Mouse (Mus musculus) limb, embryonic 11.5 days (tissue): ENCODE results near the gene Pitpnb. TPM values are rescaled to one million over a fixed set of nuclear protein-coding genes. Genes with fewer than 3 reads are reported as not detected.

Experiments
- ATAC-seq: fragments of 200-750 bp; cut with Nextera tagmentation; 2 replicates; pipeline ENCODE4 v1.8.0; 2017; ENCODE audit warnings: low read depth; ENCODE audit not compliant: insufficient number of reproducible peaks, low FRiP score, low TSS enrichment
- DNase-seq: peaks from one replicate; pipeline ENCODE4 v3.0.0-alpha.2; 2015; ENCODE audit warnings: low spot score
- H3K27ac ChIP-seq: fragments of 300-500 bp; sonication (generic); replicated peaks from 2 replicates; pipeline ENCODE4 v1.5.1; 2014; ENCODE audit warnings: low read depth, mild to moderate bottlenecking, low read length
- H3K27me3 ChIP-seq: fragments of 300-500 bp; sonication (generic); 2 replicates; pipeline ENCODE4 v1.6.1; 2014; ENCODE audit warnings: mild to moderate bottlenecking, low read length, mixed read lengths; ENCODE audit not compliant: control insufficient read depth, insufficient read depth
- H3K36me3 ChIP-seq: fragments of 300-500 bp; sonication (generic); 2 replicates; pipeline ENCODE4 v1.6.1; 2014; ENCODE audit warnings: mild to moderate bottlenecking, low read length, moderate library complexity, mixed read lengths; ENCODE audit not compliant: control insufficient read depth, insufficient read depth
- H3K4me1 ChIP-seq: fragments of 300-500 bp; sonication (generic); 2 replicates; pipeline ENCODE4 v1.6.1; 2014; ENCODE audit warnings: low read length, mixed read lengths; ENCODE audit not compliant: control insufficient read depth, insufficient read depth
- H3K4me2 ChIP-seq: fragments of 300-500 bp; sonication (generic); 2 replicates; pipeline ENCODE4 v1.6.1; 2014; ENCODE audit warnings: low read depth, mild to moderate bottlenecking, moderate library complexity; ENCODE audit not compliant: severe bottlenecking
- H3K4me3 ChIP-seq: fragments of 300-500 bp; sonication (generic); 2 replicates; pipeline ENCODE4 v1.5.1; 2014; ENCODE audit warnings: low read depth, low read length
- H3K9ac ChIP-seq: fragments of 300-500 bp; sonication (generic); 2 replicates; pipeline ENCODE4 v1.6.1; 2014; ENCODE audit warnings: mild to moderate bottlenecking, low read length
- H3K9me3 ChIP-seq: fragments of 300-500 bp; sonication (generic); 2 replicates; pipeline ENCODE4 v1.6.1; 2016; ENCODE audit warnings: low read length; ENCODE audit not compliant: control insufficient read depth
- WGBS: fragments of 180-500 bp; shearing (Covaris S2); extraction: QIAGEN DNeasy Blood & Tissue Kit; methylation state at CpG from one replicate; pipeline ENCODE4 v1.1.7; 2014; 5-methylcytosine and 5-hydroxymethylcytosine counted together
- polyA plus RNA-seq: library from polyadenylated mRNA; unstranded; fragments of >200 nt; fragmentation: Nextera tagmentation; extraction: Ambion mirVana; gene quantifications from 2 replicates; pipeline ENCODE4 v1.2.1, GENCODE M21; 2014

Pitpnb gene
- polyA plus RNA-seq, 1 experiment from 2014 or later: 131 TPM

DNA sequence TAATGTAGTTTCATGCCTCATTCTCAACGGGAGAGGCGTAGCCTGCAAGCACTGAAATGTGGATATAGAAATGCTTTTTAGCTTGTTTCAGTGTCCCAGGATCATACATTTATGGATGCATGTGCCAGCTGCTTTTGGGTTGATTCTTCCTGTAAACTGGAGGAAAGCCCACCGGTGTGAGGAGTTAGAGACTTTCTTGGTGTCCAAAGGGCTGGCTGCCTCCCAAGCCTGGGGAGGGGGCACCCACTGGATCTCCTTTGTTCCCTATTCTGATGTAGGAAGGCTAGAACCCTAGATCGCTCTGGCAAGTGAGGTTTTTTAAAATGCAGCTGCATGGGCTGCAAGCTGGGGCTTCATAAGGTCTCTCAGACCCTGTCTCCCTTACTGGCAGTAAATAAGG is 93.1 kb downstream of the Pitpnb start:
- WGBS: 91% methylated on average over 4 of the region's 4 CpGs
- no peak overlapping the region for H3K27ac ChIP-seq

DNA sequence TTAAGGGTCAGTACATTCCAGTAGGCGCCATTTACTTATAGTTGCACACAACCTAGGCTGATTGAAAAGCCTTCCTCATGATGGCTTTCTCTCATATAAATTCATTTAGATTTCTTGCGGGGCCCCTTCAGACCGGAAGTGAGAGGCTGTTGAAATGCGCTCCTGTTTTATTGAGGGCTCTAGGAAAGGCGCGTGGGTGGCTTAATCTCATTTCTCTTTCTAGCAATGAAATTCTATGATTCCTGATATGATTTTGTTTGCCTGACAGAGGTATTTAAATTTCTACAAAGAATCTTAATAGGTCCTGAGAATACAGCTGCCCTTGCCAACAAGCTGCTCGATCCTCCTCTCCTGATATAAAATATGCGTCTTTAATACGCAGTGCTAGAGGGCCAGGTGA is 95.2 kb downstream of the Pitpnb start:
- Histone ChIP-seq H3K9me3 (no peaks in the 10 kb centered on the region), H3K4me2 (no peak overlapping the region), H3K4me3 (no peak overlapping the region), H3K27me3 (peaks cover 18% of the 10 kb centered on the region), H3K27ac (no peak overlapping the region), H3K4me1 (peaks cover 7% of the 10 kb centered on the region), H3K9ac (no peak overlapping the region), H3K36me3 (peaks cover 6% of the 10 kb centered on the region; the same call in 1 of the 2 replicates)
- 91% methylated on average over 9 of the region's 9 CpGs for WGBS
- DNase-seq (no peak), ATAC-seq (no peak)

More for the DNA sequence above, 93.1 kb downstream of the Pitpnb start:
- no peak overlapping the region for H3K4me2 ChIP-seq
- H3K9ac ChIP-seq: no peak overlapping the region
- H3K36me3 ChIP-seq: peaks cover 6% of the 10 kb centered on the region; the same call in 1 of the 2 replicates
- peaks cover 36% of the 10 kb centered on the region for H3K27me3 ChIP-seq
- no peak overlapping the region for H3K4me3 ChIP-seq
- peaks cover 29% of the 10 kb centered on the region for H3K4me1 ChIP-seq
- DNase-seq (no peak), ATAC-seq (no peak)
- no peaks in the 10 kb centered on the region for H3K9me3 ChIP-seq

DNA sequence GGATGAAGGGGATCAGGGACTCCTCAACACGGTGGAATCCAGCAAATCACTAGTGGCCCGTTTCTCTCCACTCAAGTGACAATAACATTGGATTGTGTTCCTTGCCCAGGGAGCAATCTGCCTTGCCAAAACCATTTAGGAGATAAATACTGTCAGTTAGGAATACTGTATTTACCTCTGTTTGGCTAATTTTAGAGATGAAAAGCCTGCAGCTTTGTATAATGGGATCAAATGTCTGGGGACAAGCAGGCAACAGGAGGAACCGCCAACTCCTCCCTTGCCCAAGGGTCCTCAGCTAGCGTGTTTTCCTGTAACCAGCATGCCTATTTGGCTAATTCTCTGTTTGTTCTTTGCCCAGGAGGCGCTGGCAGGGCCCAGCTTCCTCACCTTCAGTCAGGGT is 95.7 kb downstream of the Pitpnb start:
- Histone ChIP-seq H3K4me3 (no peak overlapping the region), H3K9ac (no peak overlapping the region), H3K27me3 (peaks cover 13% of the 10 kb centered on the region), H3K36me3 (peaks cover 6% of the 10 kb centered on the region; the same call in 1 of the 2 replicates), H3K4me2 (no peak overlapping the region), H3K9me3 (no peaks in the 10 kb centered on the region), H3K27ac (no peak overlapping the region), H3K4me1 (peaks cover 5% of the 10 kb centered on the region; the same call in 1 of the 2 replicates)
- no peak for ATAC-seq
- no peak for DNase-seq
- WGBS: 77% methylated on average over 5 of the region's 5 CpGs

DNA sequence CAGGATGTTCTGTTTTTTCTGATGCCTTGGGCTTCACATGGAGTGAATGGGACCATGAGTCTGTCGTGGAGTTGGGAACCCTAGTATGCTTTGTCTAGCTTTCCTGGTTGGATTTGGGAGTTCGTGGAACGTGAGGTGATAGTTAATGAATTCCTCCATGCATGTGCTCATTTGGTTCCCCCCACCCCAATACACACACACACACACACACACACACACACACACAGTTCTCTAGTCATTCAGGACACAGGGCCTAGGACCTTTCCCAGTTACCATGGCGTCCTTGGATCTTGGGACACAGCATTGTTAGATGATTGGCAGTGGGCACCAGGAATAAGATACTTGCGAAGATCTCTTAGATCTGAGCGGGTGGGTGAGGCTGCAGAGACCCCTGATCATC is 98.3 kb downstream of the Pitpnb start:
- ATAC-seq: no peak
- H3K4me3 ChIP-seq: no peak overlapping the region
- no peak overlapping the region for H3K4me2 ChIP-seq
- no peak overlapping the region for H3K27ac ChIP-seq
- 0 out of 2 replicates have a peak, but pooled peaks cover 2% of the 10 kb centered on the region for H3K27me3 ChIP-seq
- no peaks in the 10 kb centered on the region for H3K9me3 ChIP-seq
- DNase-seq: no peak
- 86% methylated on average over 6 of the region's 6 CpGs for WGBS
- peaks cover 2% of the 10 kb centered on the region; the same call in 1 of the 2 replicates for H3K36me3 ChIP-seq
- H3K4me1 ChIP-seq: peaks cover 10% of the 10 kb centered on the region
- H3K9ac ChIP-seq: no peak overlapping the region

DNA sequence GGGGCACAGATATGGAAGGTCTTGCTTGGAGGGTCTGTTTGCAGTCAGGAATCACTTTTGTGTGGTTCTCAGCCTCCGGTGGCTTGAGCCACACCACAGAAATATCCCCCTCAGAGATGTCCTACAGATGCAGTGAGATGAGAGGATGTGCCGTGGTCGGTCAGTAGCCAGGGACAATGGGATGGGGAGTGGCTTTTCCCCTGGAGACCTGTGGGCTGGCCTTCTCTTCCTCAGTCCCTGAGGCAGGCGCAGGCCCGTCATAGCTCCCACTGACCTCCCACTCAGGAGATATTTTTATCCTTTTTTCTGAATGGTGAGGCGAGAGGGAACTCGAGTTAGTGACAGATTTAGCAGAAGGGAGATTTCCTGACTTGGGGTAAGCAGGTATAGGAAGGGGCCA is 99.2 kb downstream of the Pitpnb start:
- H3K9me3 ChIP-seq: no peaks in the 10 kb centered on the region
- peaks cover 2% of the 10 kb centered on the region; the same call in 1 of the 2 replicates for H3K36me3 ChIP-seq
- H3K9ac ChIP-seq: no peak overlapping the region
- 0 out of 2 replicates have a peak, but pooled peaks cover 2% of the 10 kb centered on the region for H3K27me3 ChIP-seq
- no peak overlapping the region for H3K4me3 ChIP-seq
- DNase-seq: no peak
- 74% methylated on average over 7 of the region's 7 CpGs for whole genome bisulfite sequencing
- H3K4me1 ChIP-seq: peaks cover 18% of the 10 kb centered on the region
- no peak overlapping the region for H3K4me2 ChIP-seq
- H3K27ac ChIP-seq: no peak overlapping the region
- ATAC-seq: no peak

DNA sequence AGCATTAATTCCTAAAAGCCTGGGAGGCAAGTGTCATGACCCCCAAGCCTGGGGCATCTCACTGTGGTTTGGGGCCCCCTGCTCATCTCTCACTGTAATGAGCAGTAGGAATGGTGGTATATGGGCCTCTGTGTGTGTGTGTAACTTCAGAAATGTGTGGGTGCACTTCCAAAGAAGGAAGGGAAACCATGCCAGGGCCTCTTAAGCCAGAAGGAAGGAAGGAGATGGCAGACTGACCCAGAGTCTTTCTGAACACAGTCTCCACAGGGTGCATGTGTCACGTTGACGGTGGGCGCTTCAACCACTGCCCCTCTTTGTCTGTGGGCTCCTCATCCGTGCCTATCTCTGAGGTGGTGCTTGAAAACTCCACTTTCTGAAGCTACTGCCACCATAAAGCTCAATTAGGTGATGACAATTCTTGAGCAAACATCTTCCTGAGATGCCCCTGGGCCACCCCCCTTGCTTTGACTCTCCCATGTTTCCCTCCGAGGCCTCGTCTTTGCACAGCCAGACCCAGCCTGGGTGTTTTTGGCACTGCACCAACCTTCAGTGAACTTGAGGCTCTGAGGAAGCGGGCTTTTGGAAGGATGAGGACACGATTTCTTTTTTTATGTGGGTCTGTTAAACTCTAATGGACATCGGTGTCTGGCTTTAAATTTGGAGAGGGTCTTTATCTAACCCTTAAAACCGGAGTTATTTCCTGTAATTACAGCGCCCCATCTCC is 100.6 kb downstream of the Pitpnb start:
- no peak for DNase-seq

DNA sequence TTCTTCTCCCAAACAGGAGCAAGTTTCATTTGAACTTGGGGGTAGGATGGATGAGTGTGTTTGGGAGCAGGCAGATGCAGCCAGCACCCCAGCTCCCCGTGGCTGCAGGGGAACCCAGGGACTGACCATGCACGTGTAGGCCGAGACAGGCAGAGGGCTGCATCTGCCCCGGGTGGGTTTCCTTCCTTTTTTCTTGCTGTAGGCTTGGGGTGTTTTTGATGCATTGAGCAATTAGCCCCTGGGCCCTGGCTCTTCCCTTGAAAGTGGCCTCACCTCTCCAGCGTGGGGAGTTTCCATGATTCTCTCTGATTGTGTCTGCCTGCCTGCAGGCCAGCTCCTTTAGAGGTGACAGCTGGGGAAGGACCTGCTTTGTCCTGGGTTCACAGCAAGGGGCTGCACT is 102.3 kb downstream of the Pitpnb start:
- H3K9ac ChIP-seq: no peak overlapping the region; the same call in 1 of the 2 replicates
- H3K4me3 ChIP-seq: no peak overlapping the region
- H3K4me2 ChIP-seq: no peak overlapping the region
- H3K27me3 ChIP-seq: 0 out of 2 replicates have a peak, but pooled peaks cover 2% of the 10 kb centered on the region
- no peak for ATAC-seq
- no peak overlapping the region for H3K27ac ChIP-seq
- no peaks in the 10 kb centered on the region for H3K36me3 ChIP-seq
- peaks cover 20% of the 10 kb centered on the region for H3K4me1 ChIP-seq
- no peak for DNase-seq
- WGBS: 48% methylated on average over 5 of the region's 5 CpGs
- no peaks in the 10 kb centered on the region for H3K9me3 ChIP-seq

More for the DNA sequence above, 100.6 kb downstream of the Pitpnb start:
- Histone ChIP-seq H3K27me3 (0 out of 2 replicates have a peak, but pooled peaks cover 2% of the 10 kb centered on the region), H3K4me3 (no peak overlapping the region), H3K36me3 (peaks cover 2% of the 10 kb centered on the region; the same call in 1 of the 2 replicates), H3K4me2 (no peak overlapping the region), H3K27ac (no peak overlapping the region), H3K4me1 (peaks cover 20% of the 10 kb centered on the region), H3K9ac (no peak overlapping the region), H3K9me3 (no peaks in the 10 kb centered on the region)
- ATAC-seq: no peak
- WGBS: 73% methylated on average over 11 of the region's 11 CpGs

DNA sequence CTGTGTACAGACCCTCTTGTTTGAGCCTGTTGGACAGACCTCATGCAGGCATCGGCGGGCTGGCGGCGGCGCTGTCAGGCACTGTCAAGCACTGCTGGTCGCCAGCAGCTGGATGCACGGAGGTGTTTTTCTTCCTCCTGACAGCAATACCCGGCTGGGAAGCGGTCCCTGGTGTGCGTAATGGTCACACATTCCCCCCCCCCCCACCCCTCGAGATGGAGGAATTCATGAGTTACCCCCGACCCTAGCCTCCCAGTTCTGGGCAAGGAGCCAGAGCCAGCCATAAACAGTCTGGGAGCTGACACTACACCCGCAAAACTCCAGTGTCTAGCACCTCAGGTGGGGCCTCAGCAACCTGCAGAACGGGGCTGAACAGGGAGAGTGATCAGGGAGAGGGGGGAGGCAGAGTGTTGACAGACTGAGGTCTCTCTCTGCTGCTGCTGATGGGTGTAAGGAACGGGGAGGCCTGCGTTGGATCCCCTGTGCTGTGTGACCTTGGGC is 103.8 kb downstream of the Pitpnb start:
- Histone ChIP-seq H3K9me3 (no peaks in the 10 kb centered on the region), H3K4me2 (no peak overlapping the region), H3K9ac (no peak overlapping the region), H3K36me3 (no peaks in the 10 kb centered on the region), H3K27me3 (0 out of 2 replicates have a peak, but pooled peaks cover 2% of the 10 kb centered on the region), H3K4me3 (no peak overlapping the region), H3K4me1 (peaks cover 20% of the 10 kb centered on the region), H3K27ac (peak overlapping the region; percentile 42; the same call in 1 of the 2 replicates)
- WGBS: 31% methylated on average over 16 of the region's 16 CpGs
- DNase-seq (peak; percentile 30), ATAC-seq (peak; percentile 59)
